Mouse (Mus musculus) adrenal gland (tissue): ENCODE measurements around the gene Vmn2r89.
"Not testable (repeated sequence)": the region's sequence is repeated elsewhere in the genome, so short reads cannot be mapped to it uniquely, and the experiment has no call there.

ENCODE experiments used
- intact Hi-C: fragments of 180-260 bp; cut with DNase I; formaldehyde crosslinking; loops from one replicate; pipeline ENCODE4 v1.15.1; 2025
- long read RNA-seq, 2 experiments: library from polyadenylated mRNA; unstranded; transcript quantifications; one replicate each; pipeline ENCODE4 v2.0.0; 2020; ENCODE audit warnings: borderline replicate concordance in 1 of 2; ENCODE audit not compliant: insufficient replicate concordance in 1 of 2

Gene Vmn2r89
- long read RNA-seq, experiment 1 = 0 reads
- long read RNA-seq, experiment 2 = 0 reads

- intact Hi-C loops = not testable (repeated sequence)
Observed at GRCm38 (mm10) chr14:51451557-51451956, at the start of gene Vmn2r89. TSS of gene Vmn2r89 (plus strand) at chr14:51451857.

GRCm38 (mm10) chr14:51410520-51410919 is 41.1 kb upstream of the Vmn2r89 start, which contains the start of gene Vmn2r88:
TSS of gene Vmn2r88 (plus strand) at chr14:51410820.
- intact Hi-C loops = no loop called here

- intact Hi-C loops = no loop called here
Observed at GRCm38 (mm10) chr14:51423885-51424284, 27.8 kb upstream of the Vmn2r89 start.

- intact Hi-C loops = not testable (repeated sequence)
Observed at GRCm38 (mm10) chr14:51430138-51430537, 21.5 kb upstream of the Vmn2r89 start.

GRCm38 (mm10) chr14:51434546-51434945 is 17.1 kb upstream of the Vmn2r89 start:
- intact Hi-C loops = no loop called here

GRCm38 (mm10) chr14:51435020-51435419 is 16.6 kb upstream of the Vmn2r89 start:
- intact Hi-C loops = no loop called here

GRCm38 (mm10) chr14:51438955-51439354 is 12.7 kb upstream of the Vmn2r89 start:
- intact Hi-C loops = no loop called here

GRCm38 (mm10) chr14:51480278-51480677 is 28.6 kb downstream of the Vmn2r89 start:
- intact Hi-C loops = not testable (repeated sequence)

GRCm38 (mm10) chr14:51481332-51482015 is 29.8 kb downstream of the Vmn2r89 start:
- intact Hi-C loops = not testable (repeated sequence)

GRCm38 (mm10) chr14:51482051-51482715 is 30.5 kb downstream of the Vmn2r89 start:
- intact Hi-C loops = no loop called here

- intact Hi-C loops = not testable (repeated sequence)
Observed at GRCm38 (mm10) chr14:51482971-51483381, 31.3 kb downstream of the Vmn2r89 start.

GRCm38 (mm10) chr14:51483671-51484070 is 32.0 kb downstream of the Vmn2r89 start:
- intact Hi-C loops = no loop called here

GRCm38 (mm10) chr14:51486111-51486510 is 34.5 kb downstream of the Vmn2r89 start:
- intact Hi-C loops = no loop called here

GRCm38 (mm10) chr14:51495781-51496180 is 44.1 kb downstream of the Vmn2r89 start:
- intact Hi-C loops = no loop called here

GRCm38 (mm10) chr14:51496955-51497354 is 45.3 kb downstream of the Vmn2r89 start:
- intact Hi-C loops = no loop called here

- intact Hi-C loops = no loop called here
Observed at GRCm38 (mm10) chr14:51497958-51498357, 46.3 kb downstream of the Vmn2r89 start.

GRCm38 (mm10) chr14:51499707-51500275 is 48.1 kb downstream of the Vmn2r89 start:
- intact Hi-C loops = no loop called here

GRCm38 (mm10) chr14:51500461-51500860 is 48.8 kb downstream of the Vmn2r89 start:
- intact Hi-C loops = no loop called here

- intact Hi-C loops = no loop called here
Observed at GRCm38 (mm10) chr14:51507416-51507815, 55.8 kb downstream of the Vmn2r89 start.
